Mouse (Mus musculus) intestine, embryonic 14.5 days (tissue): Measurements from ENCODE around the gene Gpx6. TPM values are rescaled to one million over a fixed set of nuclear protein-coding genes. Genes with fewer than 3 reads are reported as not detected.

Source experiments
- ATAC-seq: fragments of 200-750 bp; cut with Nextera tagmentation; replicated peaks from 2 replicates; pipeline ENCODE4 v1.8.0; 2017; ENCODE audit warnings: low read depth, moderate number of reproducible peaks, moderate TSS enrichment, moderate library complexity; ENCODE audit not compliant: low FRiP score, low TSS enrichment
- DNase-seq: peaks from one replicate; pipeline ENCODE4 v3.0.0-alpha.2; 2018; ENCODE audit warnings: low spot score
- H3K27ac ChIP-seq: fragments of 300-500 bp; sonication (generic); 2 replicates; pipeline ENCODE4 v1.5.1; 2014; ENCODE audit warnings: low read depth, mild to moderate bottlenecking, control low read depth
- H3K27me3 ChIP-seq: fragments of 300-500 bp; sonication (generic); replicated peaks from 2 replicates; pipeline ENCODE4 v1.6.1; 2014; ENCODE audit warnings: low read length, control low read depth; ENCODE audit not compliant: control insufficient read depth, insufficient read depth
- H3K36me3 ChIP-seq: fragments of 300-500 bp; sonication (generic); 2 replicates; pipeline ENCODE4 v1.6.1; 2014; ENCODE audit warnings: low read length, control low read depth; ENCODE audit not compliant: control insufficient read depth, insufficient read depth
- H3K4me1 ChIP-seq: fragments of 300-500 bp; sonication (generic); replicated peaks from 2 replicates; pipeline ENCODE4 v1.6.1; 2014; ENCODE audit warnings: low read length, control low read depth, mixed read lengths; ENCODE audit not compliant: control insufficient read depth, insufficient read depth
- H3K4me2 ChIP-seq: fragments of 300-500 bp; sonication (generic); 2 replicates; pipeline ENCODE4 v1.6.1; 2014; ENCODE audit warnings: low read length
- H3K4me3 ChIP-seq: fragments of 300-500 bp; sonication (generic); 2 replicates; pipeline ENCODE4 v1.5.1; 2014; ENCODE audit warnings: low read depth, low read length, control low read depth, mixed read lengths
- H3K9ac ChIP-seq: fragments of 300-500 bp; sonication (generic); 2 replicates; pipeline ENCODE4 v1.6.1; 2014; ENCODE audit warnings: mild to moderate bottlenecking, low read length
- H3K9me3 ChIP-seq: fragments of 300-500 bp; sonication (generic); 2 replicates; pipeline ENCODE4 v1.6.1; 2016; ENCODE audit warnings: low read length, control low read depth; ENCODE audit not compliant: control insufficient read depth
- WGBS: fragments of 180-500 bp; shearing (Covaris S2); extraction: QIAGEN DNeasy Blood & Tissue Kit; methylation state at CpG from one replicate; pipeline ENCODE4 v1.1.7; 2014; 5-methylcytosine and 5-hydroxymethylcytosine counted together
- polyA plus RNA-seq: library from polyadenylated mRNA; unstranded; fragments of >200 nt; fragmentation: Nextera tagmentation; extraction: Ambion mirVana; gene quantifications from 2 replicates; pipeline ENCODE4 v1.2.1, GENCODE M21; 2014

Gpx6 gene
- polyA plus RNA-seq, 1 experiment from 2014 or later, result 0.43 TPM

DNA sequence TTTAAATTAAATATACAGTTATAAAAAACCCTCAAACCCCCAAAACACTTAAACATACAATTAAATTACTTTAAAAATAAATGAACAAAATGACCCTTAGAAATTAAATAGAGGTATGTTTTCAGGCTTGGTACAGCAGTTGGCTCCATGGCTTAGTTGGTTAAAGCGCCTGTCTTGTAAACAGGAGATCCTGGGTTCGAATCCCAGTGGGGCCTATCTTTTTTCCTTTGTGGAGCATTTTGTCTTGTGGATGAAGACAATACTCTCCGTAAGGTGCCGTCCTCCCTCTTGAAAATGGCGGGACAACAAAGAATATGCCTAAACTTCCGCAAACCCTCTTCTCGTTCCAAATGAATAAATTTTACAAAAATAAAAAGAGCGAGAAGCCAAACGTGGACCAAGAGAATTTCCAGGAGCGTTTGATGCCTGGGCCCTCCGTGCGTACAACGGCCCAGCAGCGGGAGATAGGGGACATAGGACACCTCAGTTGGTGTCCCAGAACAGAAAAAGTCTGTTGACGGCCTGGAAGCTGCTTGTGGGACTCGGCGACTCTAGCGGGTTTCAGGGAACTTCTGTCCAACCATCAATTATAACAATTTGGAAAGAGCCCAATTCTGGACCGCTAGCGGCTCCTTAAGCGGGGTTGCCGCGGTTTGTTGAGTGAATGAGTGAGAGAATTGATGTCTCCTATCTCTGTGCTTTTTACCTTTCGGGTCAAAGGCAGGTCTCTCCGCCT lies 35.9 kb upstream of the Gpx6 start:
- H3K4me3 ChIP-seq, result peak overlapping the region; percentile 67
- 0 out of 2 replicates have a peak, but pooled peaks cover 4% of the 10 kb centered on the region for H3K27me3 ChIP-seq
- DNase-seq, result peak; percentile 86
- H3K9me3 ChIP-seq, result no peaks in the 10 kb centered on the region
- peaks cover 7% of the 10 kb centered on the region; the same call in 1 of the 2 replicates for H3K4me1 ChIP-seq
- under 1% methylated on average over 25 of the region's 25 CpGs for WGBS
- peak; percentile 82 for ATAC-seq
- peak overlapping the region; percentile 52 for H3K9ac ChIP-seq
- peak overlapping the region; percentile 79 for H3K4me2 ChIP-seq
- H3K27ac ChIP-seq, result no peak overlapping the region
- H3K36me3 ChIP-seq, result no peaks in the 10 kb centered on the region

DNA sequence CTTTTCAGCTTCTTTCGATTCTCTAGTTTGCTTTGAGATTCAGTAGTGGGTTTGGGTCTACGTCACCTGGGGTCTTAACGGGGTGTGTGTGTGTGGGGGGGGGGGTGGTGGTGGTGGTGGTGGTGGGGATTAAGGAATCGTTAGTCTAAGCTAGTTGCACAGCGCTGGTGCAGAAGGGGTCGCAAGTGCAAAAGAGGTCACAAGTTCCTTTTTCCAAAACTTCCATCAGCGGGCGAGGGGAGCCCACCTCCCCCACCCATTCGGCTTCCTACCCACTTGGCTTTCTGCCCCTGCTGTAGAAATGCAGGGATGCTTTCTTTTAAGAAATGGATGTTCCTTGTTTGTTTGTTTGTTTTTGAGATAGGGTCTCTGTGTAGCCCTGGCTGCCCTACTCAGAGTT lies 35.4 kb upstream of the Gpx6 start:
- no peak overlapping the region for H3K27ac ChIP-seq
- ATAC-seq (no peak), DNase-seq (no peak)
- peak overlapping the region; percentile 67 for H3K4me3 ChIP-seq
- 0% methylated on average over 9 of the region's 9 CpGs for WGBS
- no peaks in the 10 kb centered on the region for H3K9me3 ChIP-seq
- H3K36me3 ChIP-seq, result no peaks in the 10 kb centered on the region
- H3K27me3 ChIP-seq, result 0 out of 2 replicates have a peak, but pooled peaks cover 4% of the 10 kb centered on the region
- peak overlapping the region; percentile 52 for H3K9ac ChIP-seq
- H3K4me1 ChIP-seq, result peaks cover 7% of the 10 kb centered on the region; the same call in 1 of the 2 replicates
- peak overlapping the region; percentile 79 for H3K4me2 ChIP-seq

DNA sequence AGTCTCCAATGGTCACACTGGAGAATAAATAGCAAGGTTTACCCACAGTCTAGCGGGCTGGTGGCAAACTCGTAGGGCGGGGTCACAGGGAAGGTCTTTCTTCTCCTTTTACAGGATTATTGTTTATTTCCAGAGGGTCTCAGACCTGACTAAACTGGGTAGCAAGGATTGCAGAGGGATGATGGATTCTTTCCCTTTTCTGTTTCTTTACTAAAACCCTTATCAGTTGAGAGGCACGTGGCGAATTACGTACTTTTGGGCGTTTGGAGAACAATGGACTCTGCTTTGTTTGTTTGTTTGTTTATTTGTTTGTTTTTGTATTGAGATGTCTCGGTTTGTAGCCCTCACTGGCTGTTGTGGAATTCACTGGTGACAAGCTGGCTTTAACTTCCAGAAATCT lies 32.8 kb upstream of the Gpx6 start:
- ATAC-seq, result no peak; the same call in 1 of the 2 replicates
- H3K4me2 ChIP-seq, result peak overlapping the region; percentile 76

GRCm38 (mm10) chr13:21279559-21279958 lies 32.4 kb upstream of the Gpx6 start:
- H3K9ac ChIP-seq, result peak overlapping the region; percentile 35
- DNase-seq (peak; percentile 93), ATAC-seq (peak; percentile 73; the same call in 1 of the 2 replicates)
- no peaks in the 10 kb centered on the region for H3K36me3 ChIP-seq
- H3K27ac ChIP-seq, result no peak overlapping the region
- WGBS, result 2% methylated on average over 13 of the region's 13 CpGs
- H3K27me3 ChIP-seq, result 0 out of 2 replicates have a peak, but pooled peaks cover 4% of the 10 kb centered on the region
- H3K4me3 ChIP-seq, result peak overlapping the region; percentile 62
- peak overlapping the region; percentile 76 for H3K4me2 ChIP-seq
- H3K9me3 ChIP-seq, result no peaks in the 10 kb centered on the region
- H3K4me1 ChIP-seq, result peaks cover 7% of the 10 kb centered on the region; the same call in 1 of the 2 replicates

More for the DNA sequence above, 32.8 kb upstream of the Gpx6 start:
- WGBS, result 5% methylated on average over 8 of the region's 8 CpGs
- Histone ChIP-seq H3K4me1 (peaks cover 7% of the 10 kb centered on the region; the same call in 1 of the 2 replicates), H3K9me3 (no peaks in the 10 kb centered on the region), H3K27me3 (0 out of 2 replicates have a peak, but pooled peaks cover 4% of the 10 kb centered on the region), H3K27ac (no peak overlapping the region), H3K4me3 (peak overlapping the region; percentile 62), H3K9ac (peak overlapping the region; percentile 35), H3K36me3 (no peaks in the 10 kb centered on the region)
- DNase-seq, result no peak

DNA sequence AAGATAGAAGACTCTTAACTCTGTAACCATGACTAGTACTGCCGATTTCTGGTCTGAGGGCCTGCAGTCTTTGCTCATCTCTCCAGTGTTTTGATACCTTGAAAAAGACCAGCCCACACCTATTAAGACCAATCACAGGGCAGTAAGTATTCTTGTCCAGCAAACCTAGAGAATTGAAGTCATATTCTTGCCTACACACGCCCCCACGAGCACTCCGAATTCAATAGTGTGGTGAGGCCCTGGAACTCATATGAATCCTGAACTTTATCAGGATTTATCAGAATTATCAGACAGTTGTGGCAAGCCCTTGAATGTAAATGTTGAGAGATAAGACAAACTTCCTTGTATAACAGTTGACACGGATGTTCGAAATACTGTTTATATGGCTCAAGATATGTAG lies 19.3 kb upstream of the Gpx6 start, which contains the start of gene Gpx5:
TSS of gene Gpx5 (minus strand) at position 101 of the 400 bp plus-strand sequence.
- H3K4me2 ChIP-seq, result no peak within 1 kb of the TSS
- no peak within 1 kb of the TSS for H3K9ac ChIP-seq
- no peak within 1 kb of the TSS for H3K4me3 ChIP-seq
- ATAC-seq (no peak), DNase-seq (no peak)
- WGBS, result 90% methylated on average over 6 of the region's 6 CpGs
- H3K27me3 ChIP-seq, result no peaks in the 10 kb centered on the region
- H3K27ac ChIP-seq, result no peak within 1 kb of the TSS
- no peaks in the 10 kb centered on the region for H3K4me1 ChIP-seq
- no peaks in the 10 kb centered on the region for H3K9me3 ChIP-seq
- no peaks in the 10 kb centered on the region for H3K36me3 ChIP-seq

- ATAC-seq (no peak), DNase-seq (no peak)
- H3K9ac ChIP-seq, result no peak overlapping the region
- H3K9me3 ChIP-seq, result no peaks in the 10 kb centered on the region
- no peak overlapping the region for H3K27ac ChIP-seq
- H3K36me3 ChIP-seq, result no peaks in the 10 kb centered on the region
- no peaks in the 10 kb centered on the region for H3K27me3 ChIP-seq
- H3K4me1 ChIP-seq, result no peaks in the 10 kb centered on the region
- H3K4me2 ChIP-seq, result no peak overlapping the region
- no peak overlapping the region for H3K4me3 ChIP-seq
- WGBS, result 35% methylated on average over 3 of the region's 3 CpGs
These were observed 13.4 kb upstream of the Gpx6 start for GRCm38 (mm10) chr13:21298557-21298956.

GRCm38 (mm10) chr13:21304483-21305066 lies 7.3 kb upstream of the Gpx6 start:
- Histone ChIP-seq H3K4me1 (no peaks in the 10 kb centered on the region), H3K27ac (no peak overlapping the region), H3K9ac (no peak overlapping the region), H3K36me3 (no peaks in the 10 kb centered on the region), H3K9me3 (no peaks in the 10 kb centered on the region), H3K27me3 (no peaks in the 10 kb centered on the region), H3K4me2 (no peak overlapping the region), H3K4me3 (no peak overlapping the region)
- WGBS, result 60% methylated on average over 3 of the region's 3 CpGs
- DNase-seq (no peak), ATAC-seq (no peak)

DNA sequence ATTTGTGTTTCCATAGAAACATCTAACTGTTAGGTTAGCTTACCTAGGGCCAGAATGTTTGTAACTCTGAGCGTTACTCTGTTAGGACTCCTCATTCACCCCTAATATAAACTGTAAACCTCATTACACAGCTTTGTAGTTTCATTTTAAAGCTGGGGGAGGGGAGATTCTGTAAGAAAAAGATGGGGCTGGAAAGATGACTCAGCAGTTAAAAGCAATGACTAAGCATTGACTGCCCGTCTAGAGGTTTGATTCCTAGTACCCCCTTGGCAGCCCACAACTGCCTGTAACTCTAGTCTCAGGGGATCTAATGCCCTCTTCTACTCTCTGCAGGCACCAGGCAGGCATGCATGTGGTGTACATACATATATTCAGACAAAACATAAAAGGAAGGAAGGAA lies 2.1 kb upstream of the Gpx6 start:
- WGBS, result 68% methylated on average over 2 of the region's 2 CpGs
- ATAC-seq, result no peak
- no peaks in the 10 kb centered on the region for H3K36me3 ChIP-seq

More for the DNA sequence above, 2.1 kb upstream of the Gpx6 start:
- Histone ChIP-seq H3K27ac (no peak overlapping the region), H3K9me3 (no peaks in the 10 kb centered on the region), H3K9ac (no peak overlapping the region), H3K4me1 (no peaks in the 10 kb centered on the region), H3K4me3 (no peak overlapping the region), H3K27me3 (no peaks in the 10 kb centered on the region), H3K4me2 (no peak overlapping the region)
- no peak for DNase-seq
